8 mouse cellular contexts compared by ENCODE assay signal in genomic region chr7:105640233-105640893, GRCm38 (mm10). TPM values are rescaled to one million over a fixed set of nuclear protein-coding genes. Genes with fewer than 3 reads are reported as not detected.
A peak's percentile ranks its signal among the peaks of the same experiment; 100 is the strongest.
DNase-seq lines count a peak whose midpoint lies in the region; ATAC-seq lines count a peak whose summit lies in the region.

Gene Arfip2, minus strand, starts transcription at chr7:105640416.
Gene Gm45799, plus strand, starts transcription at chr7:105640552.

- peaks cover 11% of the 10 kb centered on the region for H3K4me1 ChIP-seq in forebrain, embryonic 14.5 days (ENCODE audit: control insufficient read depth, insufficient read depth, low read length)
- H3K4me1 ChIP-seq in neural tube, embryonic 15.5 days, result peaks cover 46% of the 10 kb centered on the region

- H3K27ac ChIP-seq in forebrain, embryonic 14.5 days (ENCODE audit: low read depth, low read length), result peak within 1 kb of the TSS; percentile 67
- peak within 1 kb of the TSS; percentile 91 for H3K27ac ChIP-seq in neural tube, embryonic 15.5 days (replicated peaks)

- intact Hi-C loops in heart, postnatal 14 days (cut with DNase I), result loop anchor here (5.0 kb wide), 1 partner anchor 97 kb away; the partner anchor contains the start of genes Ilk and Rrp8

- peak; percentile 97 for ATAC-seq in forebrain, embryonic 14.5 days
- peak; percentile 96 for ATAC-seq in neural tube, embryonic 15.5 days (ENCODE audit: low FRiP score)

- peak; percentile 97 for DNase-seq in ES-CJ7 (ENCODE audit: low read depth, low spot score)
- DNase-seq in cerebellum, adult 11 months, result peak; percentile 94
- peak; percentile 99 for DNase-seq in forebrain, embryonic 14.5 days (ENCODE audit: low spot score)
- DNase-seq in heart, postnatal 14 days, result peak; percentile 93 to 98
- peak; percentile 98 for DNase-seq in layer of hippocampus, adult 11-12 months (ENCODE audit: low spot score)
- DNase-seq in lung, adult 18-20 months, result peak; percentile 99
- peak; percentile 95 for DNase-seq in testis, postnatal 14 days (ENCODE audit: low spot score)

- H3K9me3 ChIP-seq in forebrain, embryonic 14.5 days (replicated peaks; ENCODE audit: control insufficient read depth, low read length), result no peaks in the 10 kb centered on the region
- no peaks in the 10 kb centered on the region for H3K9me3 ChIP-seq in neural tube, embryonic 15.5 days (replicated peaks)

- H3K4me2 ChIP-seq in forebrain, embryonic 14.5 days (ENCODE audit: low read length), result peak within 1 kb of the TSS; percentile 95
- peak within 1 kb of the TSS; percentile 98 for H3K4me2 ChIP-seq in neural tube, embryonic 15.5 days

- peak within 1 kb of the TSS; percentile 81 for H3K9ac ChIP-seq in forebrain, embryonic 14.5 days (ENCODE audit: low read length)
- peak within 1 kb of the TSS; percentile 88 for H3K9ac ChIP-seq in neural tube, embryonic 15.5 days (replicated peaks)

- peak within 1 kb of the TSS; percentile 68 for H3K4me3 ChIP-seq in forebrain, embryonic 14.5 days (ENCODE audit: low read depth, low read length)
- peak within 1 kb of the TSS; percentile 56 for H3K4me3 ChIP-seq in neural tube, embryonic 15.5 days (replicated peaks)

- under 1% methylated on average over 45 of the region's 45 CpGs for WGBS in forebrain, embryonic 14.5 days
- under 1% methylated on average over 45 of the region's 45 CpGs for WGBS in neural tube, embryonic 15.5 days

- peaks cover 30% of the 10 kb centered on the region for H3K36me3 ChIP-seq in forebrain, embryonic 14.5 days (ENCODE audit: control insufficient read depth, insufficient read depth, low read length)
- H3K36me3 ChIP-seq in neural tube, embryonic 15.5 days, result peaks cover 36% of the 10 kb centered on the region

- no peaks in the 10 kb centered on the region for H3K27me3 ChIP-seq in forebrain, embryonic 14.5 days (replicated peaks; ENCODE audit: control insufficient read depth, insufficient read depth, low read length)
- no peaks in the 10 kb centered on the region for H3K27me3 ChIP-seq in neural tube, embryonic 15.5 days (replicated peaks)

RNA-seq across cellular contexts. Expression of gene Arfip2, which starts in this region (rescaled TPM):
- polyA plus RNA-seq in forebrain, embryonic 14.5 days (2014; fragmentation: Nextera tagmentation; extraction: Ambion mirVana), result 92.9 and 97.6 TPM in 2 replicates
- 10 to 100 TPM; 22.0 to 22.9 TPM for total RNA-seq in heart, postnatal 14 days (2021)
- polyA plus RNA-seq in neural tube, embryonic 15.5 days (2015; fragmentation: Nextera tagmentation; extraction: Ambion mirVana), result 82.0 and 89.0 TPM in 2 replicates

RNA-seq across cellular contexts. Expression of gene Gm45799, which starts in this region (rescaled TPM):
- polyA plus RNA-seq in forebrain, embryonic 14.5 days (2014; fragmentation: Nextera tagmentation; extraction: Ambion mirVana), result 17.4 and 25.0 TPM in 2 replicates
- 1 to 10 TPM; 1.9 to 4.8 TPM for total RNA-seq in heart, postnatal 14 days (2021)
- polyA plus RNA-seq in neural tube, embryonic 15.5 days (2015; fragmentation: Nextera tagmentation; extraction: Ambion mirVana), result 16.4 and 16.6 TPM in 2 replicates

Comparison
In these comparisons a context has a peak if more than half of its experiments do, and no peak if none do; other contexts are left out.
1. Peak in every context shown above with its lines: DNase-seq, ATAC-seq, H3K4me3 ChIP-seq and H3K27ac ChIP-seq.